Mouse (Mus musculus) cerebellum, postnatal 4 days (tissue): ENCODE measurements around the gene Fignl2.
A peak's percentile ranks its signal among the peaks of the same experiment; 100 is the strongest.

Experiments
- DNase-seq, 2 experiments: peaks; one replicate each; pipeline ENCODE4 v3.0.0; 2022; ENCODE audit warnings: low spot score in 2 of 2, mixed read lengths in 1 of 2

The Fignl2 gene

DNA sequence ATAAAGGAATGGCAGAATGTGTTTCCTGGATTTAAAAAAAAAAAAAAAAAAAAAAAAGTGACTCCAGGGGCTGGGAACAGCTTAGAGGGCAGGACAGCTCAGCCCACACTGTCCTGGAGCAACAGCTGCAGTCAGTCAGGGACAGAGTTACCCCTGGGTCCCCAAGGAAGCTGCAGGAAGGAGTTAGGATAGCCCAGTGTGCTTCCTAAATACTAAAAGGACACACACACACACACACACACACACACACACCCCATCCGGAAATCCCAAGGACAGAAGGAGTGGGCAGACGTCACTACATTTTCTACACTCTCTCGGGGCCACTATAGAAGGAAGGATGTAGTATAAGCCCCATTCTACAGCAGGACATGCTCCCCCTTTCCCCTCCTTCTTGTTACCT is 10.3 kb downstream of the Fignl2 start:
- no peak for DNase-seq

DNA sequence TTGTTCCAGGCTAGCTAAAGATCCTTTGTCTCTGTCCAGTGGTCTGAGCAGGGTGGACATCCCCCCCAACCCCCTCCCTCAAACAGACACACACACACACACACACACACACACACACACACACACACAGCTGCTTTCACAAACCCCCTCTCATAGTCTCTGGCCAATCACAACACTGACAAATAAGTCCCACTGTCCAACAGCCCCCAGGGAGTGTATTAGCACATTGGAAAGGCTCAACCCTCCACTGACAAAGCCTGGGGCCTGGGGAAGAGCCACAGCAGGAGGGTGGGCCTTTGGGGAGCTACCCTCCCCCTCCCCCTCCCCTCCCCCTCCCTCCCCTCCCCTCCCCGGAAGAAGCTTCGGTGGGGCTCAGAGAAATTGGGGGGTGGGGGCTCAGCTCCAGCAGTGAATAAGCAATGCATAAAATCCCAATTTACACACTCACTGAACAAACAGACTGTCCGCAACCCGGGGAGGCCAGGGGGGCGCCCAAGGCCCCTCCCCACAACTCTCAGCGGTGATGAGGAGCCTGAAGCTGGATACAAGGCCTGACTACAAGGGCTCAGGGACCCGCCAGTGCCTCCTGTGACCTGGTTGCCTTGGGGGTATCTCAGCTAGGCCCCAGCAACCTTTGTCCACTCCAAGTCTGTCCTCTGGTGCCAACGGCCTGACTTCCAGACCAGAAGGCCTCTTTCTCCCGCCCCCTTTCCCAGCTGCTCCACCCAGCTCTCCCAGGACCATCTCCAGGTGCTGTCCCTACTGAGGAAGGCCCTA is 11.3 kb downstream of the Fignl2 start:
- no peak for DNase-seq

DNA sequence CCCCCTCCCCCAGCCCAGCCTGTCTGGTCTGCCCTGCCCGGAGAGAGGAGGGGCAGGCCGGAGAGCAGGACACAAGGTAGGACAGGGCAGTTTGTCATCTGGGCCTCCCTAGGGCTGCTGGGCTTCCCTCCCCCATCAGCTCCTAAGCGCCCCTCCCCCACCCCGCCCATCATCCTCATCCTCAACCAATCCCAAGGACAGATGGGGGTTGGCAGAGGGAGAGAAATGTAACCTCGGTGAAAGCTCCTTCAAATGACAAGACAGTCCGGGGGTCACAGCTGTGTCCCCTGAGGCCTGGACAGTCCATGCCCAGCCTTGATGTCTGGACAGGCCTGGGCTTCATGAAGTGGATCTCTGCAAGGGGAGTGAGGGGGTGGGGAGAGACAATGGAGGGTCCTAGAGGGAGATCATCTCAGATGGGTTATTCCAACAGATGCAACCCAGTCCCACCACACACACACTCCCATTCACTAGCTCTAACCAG is 12.0 kb downstream of the Fignl2 start:
- no peak for DNase-seq

DNA sequence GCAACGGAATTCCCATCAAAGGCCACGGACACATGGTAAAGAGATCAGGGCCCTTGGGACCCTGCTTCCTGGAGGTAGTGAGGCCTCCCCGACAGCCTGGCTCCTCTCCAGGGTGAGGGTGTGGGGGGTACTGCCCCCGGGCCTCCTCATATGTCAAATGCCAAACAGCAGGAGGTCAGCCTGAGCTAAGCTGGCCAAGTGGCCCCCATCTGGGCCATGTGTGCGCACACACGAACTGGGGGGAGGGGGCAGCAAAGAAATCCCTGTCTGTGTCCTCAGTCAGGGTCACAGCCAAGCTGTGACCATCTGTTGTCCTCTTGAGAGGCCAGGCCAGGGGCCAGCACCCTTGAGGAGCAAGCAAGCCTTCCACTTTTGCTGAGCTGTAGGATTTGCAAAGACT is 13.3 kb downstream of the Fignl2 start:
- no peak for DNase-seq

DNA sequence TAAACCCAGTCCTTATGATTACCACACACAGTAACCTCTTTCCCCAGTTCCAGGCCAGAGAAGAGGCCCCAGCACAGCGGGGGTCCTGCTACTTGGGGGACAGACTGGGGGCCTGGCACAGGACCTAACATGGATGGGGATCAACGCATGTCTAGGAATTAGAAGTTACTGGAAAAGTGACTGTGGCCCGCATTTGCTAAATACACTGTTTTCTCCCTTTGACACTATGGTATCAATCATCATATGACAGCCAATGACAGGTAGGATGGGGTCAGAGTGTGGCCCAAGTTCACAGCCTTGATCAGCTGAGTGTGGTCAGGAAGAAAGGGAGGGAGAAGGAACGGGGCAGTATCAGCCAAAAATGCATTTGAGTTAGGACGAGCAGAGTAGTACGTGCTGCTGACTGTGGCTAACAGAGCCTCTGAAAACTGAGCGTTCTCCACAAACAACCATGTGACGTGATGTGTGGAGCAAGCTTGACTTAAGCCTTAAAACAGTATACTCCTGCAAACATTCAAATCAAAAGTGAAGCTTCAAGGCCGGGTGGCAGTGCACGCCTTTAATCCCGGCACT is 18.0 kb downstream of the Fignl2 start:
- no peak for DNase-seq

DNA sequence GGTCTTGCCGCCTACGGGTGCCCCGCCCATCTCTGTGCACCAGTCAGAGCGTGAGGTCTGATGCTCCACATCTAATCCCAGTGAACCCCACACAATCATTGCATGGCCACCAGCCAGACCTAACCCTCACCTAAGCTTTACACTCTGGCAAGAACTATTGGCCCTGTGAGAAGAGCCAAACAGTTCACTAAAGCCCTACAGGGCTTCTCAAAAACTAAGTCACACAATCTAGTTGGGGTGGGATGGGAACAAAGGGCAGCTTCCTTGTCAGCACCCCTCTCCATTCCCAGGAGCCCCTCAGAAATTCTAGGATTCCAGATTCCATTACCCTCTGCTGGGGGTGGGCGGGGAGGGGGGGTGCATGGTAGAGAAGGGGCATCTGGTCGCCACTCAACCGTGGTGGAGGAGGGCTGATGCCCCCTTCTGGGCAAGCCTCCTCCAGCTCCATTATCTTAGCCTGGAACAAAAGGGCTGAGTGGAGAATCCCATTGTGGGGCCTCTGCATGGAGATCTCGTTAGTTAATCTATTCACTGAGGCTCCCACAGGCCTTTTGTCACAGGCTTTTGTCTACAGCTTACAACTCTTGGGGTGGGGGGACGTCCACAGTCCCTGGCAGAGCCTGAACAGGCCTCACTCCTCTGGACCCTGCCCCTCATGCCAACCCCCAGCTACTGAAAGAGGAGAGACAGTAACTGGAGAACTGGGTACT is 18.6 kb downstream of the Fignl2 start:
- no peak for DNase-seq

DNA sequence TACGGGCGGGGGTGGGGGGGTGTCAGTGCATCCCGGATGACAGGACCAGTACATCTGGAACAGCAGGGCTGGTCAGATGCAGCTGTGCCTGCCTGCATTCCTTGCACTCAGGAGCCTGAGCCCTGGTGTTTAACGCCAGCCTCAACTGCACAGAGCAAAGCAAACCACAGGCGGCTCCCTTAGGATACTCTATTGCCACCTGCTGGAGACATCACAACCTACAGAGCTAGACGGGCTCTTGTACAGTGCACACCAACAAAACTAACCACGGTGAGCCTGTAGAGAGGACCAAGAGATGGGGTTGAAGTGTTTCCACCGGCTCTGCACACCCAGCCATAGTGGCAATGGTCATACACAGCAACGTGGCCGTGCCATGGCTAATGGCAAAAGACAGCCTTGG is 22.1 kb downstream of the Fignl2 start:
- DNase-seq: peak in 1 of 2 experiments; percentile 43

DNA sequence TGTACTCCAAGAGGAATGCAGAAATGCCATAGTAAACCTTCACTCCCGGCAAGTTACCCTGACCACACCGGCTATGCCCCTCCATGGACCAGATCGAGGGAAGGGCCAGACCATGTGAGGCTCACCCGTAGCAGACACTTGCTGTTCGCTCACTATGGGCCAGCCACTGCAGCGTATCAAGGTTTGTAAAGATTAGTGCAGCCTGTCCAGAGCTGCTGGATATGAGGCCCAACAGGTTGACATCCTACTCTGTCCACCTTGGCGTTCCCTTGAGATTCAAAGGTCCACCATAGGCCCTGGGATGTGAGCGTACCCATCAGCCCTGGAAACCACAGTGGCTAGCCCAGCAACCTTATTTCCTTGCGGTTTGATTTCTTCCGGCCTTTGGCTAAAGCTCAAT is 23.8 kb downstream of the Fignl2 start:
- no peak for DNase-seq

DNA sequence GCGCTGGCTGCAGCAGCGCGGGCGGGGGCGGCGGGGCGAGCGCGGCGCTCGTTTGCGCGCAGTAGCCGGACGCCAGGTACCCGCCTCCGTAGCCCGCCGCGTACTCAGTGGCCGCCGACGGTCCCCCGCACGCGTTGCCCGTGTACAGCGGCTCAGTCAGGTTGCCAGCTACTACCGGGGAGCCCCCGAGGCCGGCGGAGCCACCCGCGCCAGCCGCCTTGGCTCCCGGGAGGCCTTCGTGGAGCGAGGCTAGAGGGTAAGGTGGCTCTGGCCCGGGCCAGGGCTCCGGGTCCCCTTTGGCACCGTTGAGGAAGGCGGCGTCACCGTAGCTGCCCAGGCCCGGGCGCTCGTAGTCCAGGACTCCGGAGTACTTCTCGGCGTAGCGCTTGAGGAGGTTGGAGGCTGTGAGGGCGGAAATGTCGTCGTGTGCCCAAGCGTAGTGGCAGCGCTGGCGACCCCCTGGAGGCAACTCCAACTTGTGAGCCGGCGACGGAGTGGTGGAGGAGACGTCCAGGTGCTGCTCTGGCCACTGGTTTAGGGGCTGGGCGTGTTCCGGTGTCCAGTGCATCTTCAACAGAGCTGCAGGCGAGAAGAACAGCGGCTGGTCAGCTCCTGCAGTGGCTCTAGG is 24.4 kb downstream of the Fignl2 start:
- DNase-seq: no peak

DNA sequence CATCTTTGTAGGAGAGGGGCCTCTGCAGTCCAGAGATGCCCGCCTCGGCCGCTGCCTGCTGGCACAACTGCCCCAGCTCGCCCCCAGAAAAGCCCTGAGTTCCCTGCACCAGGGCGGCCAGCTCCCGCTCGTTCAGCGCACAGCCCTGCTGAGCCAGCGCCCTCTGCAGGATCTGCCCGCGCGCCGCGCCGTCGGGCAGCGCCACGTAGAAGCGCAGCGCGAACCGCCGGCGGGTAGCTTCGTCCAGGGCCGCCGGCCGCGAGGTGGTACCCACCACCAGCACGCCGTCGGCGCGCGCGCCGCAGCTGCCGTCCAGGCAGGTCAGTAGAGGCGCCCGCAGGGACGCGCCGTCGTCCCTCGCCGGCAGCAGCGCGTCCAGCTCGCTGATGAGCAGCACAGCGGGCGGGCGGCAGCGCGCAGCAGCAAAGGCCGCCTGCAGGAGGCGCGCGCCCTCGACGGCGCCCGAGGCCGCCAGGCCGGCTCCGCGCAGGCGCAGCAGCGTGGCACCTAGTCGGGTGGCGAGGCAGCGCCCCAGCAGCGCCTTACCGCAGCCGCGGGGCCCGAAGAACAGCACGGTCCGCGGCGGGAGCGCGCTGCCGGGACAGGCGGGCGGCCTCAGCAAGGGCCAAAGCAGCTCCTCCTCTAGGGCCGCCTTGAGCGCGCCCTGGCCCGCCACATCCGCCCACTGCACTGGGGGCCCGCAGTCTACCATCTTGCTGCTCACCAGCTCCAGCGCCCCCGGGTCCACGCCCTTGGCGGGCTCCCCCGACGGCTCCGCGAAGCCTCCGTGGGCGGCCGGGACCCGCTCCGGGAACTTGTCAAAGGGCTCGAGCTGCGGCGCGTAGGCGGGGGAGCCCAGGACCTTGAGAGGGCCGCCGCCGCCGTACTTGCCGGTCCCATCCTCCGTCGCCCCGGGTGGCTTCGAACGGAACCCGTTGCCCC is 25.5 kb downstream of the Fignl2 start:
- DNase-seq: peak in 1 of 2 experiments; percentile 30

DNA sequence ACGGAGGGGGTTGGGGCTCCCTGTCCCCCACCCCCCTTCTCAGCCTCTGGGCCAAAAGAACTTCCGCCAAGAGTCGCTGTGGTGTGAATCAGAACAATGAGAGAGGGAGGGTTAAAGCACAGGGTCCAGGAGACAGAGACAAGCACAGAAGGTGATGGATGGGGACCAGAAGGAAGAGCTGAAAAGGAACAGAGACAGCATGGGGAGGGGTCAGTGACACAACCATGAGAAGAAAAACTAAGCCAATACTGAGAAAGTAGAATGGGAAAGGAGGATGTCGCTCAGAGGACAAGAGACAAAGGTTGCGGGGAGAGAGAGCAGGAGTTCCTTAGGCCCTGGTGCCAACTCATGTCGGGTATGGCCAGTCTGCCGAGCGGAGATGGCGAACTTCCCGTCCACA is 26.5 kb downstream of the Fignl2 start:
- no peak for DNase-seq

DNA sequence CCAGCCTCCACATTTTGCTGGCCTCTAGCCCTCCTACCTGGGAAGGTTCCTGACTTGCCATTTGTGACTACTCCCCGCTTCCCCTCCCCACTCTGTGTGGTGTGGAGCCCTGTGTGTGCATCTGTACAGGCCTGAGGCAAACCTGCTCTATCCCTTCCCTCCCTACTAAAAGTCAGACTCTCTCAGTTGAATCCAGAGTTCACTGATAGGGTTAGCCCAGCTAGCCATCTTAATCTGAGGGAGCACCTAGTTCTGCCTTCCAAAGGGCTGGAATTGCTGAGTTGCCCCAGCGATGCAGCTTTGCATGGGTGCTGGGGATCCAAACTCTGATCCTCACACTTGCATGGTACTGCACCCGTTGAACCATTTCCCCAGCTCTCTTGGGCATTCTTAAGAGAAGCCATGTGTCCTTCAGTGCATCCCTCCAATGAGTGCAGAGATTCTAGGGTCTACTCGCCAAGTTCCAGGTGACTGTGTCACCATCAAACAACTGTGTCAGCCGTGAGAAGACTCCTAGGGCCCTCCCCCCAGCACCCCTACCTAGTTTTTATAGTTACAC is 29.9 kb downstream of the Fignl2 start:
- no peak for DNase-seq

DNA sequence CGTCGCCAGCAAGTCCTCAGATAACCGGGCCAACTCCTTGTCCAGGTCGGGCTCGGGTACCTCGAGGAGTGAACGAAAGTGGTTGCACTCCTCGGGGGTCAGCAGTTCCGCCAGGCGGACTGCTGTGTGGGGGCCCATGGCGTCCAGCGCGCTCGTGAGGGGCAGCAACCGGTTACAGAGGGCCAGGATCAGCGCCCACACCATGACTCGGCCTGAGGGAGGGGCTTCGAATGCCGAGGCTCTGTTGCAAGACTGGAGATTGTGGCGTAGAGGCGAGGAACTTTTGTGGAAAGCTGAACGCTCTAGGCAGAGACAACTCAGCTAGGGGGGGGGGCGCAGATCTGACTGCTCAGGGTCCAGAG is 31.2 kb downstream of the Fignl2 start, which contains the start of gene Gm47841:
TSS of gene Gm47841 (minus strand) at position 204 of the 362 bp plus-strand sequence.
- no peak for DNase-seq

DNA sequence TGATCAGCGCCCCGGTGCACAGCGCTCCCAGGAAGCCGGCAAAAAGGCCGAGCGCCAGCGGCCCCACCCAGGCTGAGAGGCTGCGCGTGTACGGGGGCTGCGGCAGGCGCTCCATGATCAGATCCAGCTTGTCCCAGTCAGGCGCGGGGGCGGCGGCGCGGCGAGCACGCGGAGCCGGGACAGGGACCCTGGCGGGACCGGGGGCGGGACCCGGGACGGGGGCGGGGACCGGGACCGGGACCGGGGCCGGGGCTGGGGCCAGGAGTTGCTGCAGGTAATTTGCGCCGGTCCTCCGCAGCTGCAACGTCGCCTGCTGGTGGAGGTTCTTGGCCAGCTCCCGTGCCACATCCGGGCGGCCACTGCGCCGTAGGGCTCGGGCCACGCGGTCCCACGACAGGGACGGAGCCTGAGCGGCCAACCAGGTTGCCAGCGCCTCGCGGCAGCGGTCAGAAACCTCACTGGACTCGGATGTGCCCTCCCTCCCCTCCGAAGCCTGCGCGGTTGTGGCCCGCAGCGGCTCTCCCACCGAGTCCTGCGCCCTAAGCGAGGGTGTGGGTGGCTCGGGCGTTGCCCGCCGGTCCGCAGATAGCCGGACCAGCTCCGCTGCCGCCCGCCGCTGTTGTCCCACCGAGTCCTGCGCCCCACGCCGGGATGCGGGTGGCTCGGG is 31.7 kb downstream of the Fignl2 start:
- peak in 1 of 2 experiments; percentile 38 for DNase-seq

DNA sequence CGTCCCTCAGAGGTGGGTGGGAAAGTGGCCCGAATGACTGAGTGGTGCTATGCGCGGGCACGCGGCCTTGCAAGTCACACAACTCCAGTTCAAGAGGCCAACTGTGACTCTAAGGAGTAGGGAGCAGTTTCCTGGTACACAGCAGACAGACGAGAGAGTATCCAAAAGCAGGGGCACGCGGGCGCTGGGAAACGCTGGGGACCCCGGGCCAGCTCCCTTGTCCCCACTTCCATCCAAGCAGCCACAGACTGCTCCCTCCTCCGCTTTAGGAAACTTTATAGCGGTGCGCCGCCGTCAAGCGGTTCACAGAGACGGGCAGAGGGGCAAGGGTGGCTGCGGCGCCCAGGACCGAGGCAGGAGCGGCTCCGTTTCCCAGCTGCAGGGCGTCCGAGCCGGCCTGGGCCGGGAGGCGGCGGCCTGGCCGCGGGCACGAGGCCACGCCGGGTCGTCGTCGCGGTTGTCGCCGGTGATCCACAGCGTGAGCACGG is 32.3 kb downstream of the Fignl2 start:
- DNase-seq: no peak

DNA sequence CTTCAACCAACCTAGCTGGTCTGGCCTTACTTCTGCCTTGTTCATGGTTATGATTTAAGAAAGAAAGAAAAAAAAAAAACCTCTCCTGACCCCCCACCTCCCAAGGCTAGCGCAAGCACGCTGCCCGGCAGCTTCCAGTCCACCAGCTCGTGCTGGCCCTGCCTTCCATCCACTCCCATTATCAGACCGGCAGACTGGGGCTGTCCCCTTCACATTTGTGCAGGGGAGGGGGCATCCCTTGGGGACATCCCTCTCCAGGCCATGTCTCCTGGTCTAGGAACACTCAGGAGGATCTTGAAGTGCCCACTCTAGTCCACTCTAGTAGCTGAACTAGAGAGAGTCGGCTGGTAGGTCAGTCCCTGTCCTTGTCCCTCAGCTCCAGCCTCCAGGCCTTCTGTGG is 33.8 kb downstream of the Fignl2 start:
- no peak for DNase-seq

DNA sequence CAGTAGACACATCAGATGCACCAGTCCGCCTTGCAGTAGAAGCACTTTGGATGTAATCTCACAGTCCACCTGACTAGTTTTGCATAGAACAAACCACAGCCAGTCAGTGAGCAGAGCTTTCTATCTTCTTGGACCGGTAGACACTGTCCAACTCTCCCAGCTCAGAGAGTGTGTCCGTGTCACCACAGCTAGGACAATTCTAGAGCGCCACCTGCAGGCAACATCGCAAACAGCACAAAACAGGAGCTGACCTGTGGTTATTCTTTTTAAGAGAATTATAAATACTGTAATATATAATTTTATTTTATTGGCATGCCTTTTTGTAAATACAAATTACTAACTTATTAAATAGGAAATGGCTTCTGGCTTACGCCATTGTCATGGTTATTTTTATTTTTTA is 35.8 kb downstream of the Fignl2 start:
- peak in 1 of 2 experiments; percentile 71 for DNase-seq

DNA sequence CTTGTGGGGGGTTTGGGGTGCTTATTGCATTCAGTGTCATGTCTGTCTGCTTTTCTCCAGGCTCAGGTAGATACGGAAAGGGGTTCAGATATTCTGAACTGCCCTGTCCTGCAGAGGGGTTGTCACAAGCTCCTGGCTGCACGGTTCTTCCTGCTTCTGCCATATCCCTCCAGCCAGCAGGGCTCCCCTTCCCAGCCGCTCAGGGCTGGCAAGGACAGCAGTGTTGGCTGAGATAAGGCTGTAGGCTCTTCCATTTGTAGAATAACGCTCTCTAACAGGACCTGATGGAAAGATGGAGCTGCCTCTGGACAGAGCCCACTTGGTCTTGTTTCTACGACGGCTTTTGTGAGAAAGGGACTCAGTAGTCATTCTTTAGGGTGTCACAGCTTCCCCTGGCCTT is 36.4 kb downstream of the Fignl2 start:
- no peak for DNase-seq

DNA sequence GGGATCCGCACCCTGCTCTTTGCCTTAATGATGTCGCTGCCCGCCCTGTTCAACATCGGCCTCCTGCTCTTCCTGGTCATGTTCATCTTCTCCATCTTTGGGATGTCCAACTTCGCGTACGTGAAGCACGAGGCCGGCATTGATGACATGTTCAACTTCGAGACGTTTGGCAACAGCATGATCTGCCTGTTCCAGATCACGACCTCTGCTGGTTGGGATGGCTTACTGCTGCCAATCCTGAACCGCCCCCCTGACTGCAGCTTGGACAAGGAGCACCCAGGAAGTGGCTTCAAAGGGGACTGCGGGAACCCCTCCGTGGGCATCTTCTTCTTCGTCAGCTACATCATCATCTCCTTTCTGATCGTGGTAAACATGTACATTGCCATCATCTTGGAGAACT is 38.7 kb downstream of the Fignl2 start:
- no peak for DNase-seq

DNA sequence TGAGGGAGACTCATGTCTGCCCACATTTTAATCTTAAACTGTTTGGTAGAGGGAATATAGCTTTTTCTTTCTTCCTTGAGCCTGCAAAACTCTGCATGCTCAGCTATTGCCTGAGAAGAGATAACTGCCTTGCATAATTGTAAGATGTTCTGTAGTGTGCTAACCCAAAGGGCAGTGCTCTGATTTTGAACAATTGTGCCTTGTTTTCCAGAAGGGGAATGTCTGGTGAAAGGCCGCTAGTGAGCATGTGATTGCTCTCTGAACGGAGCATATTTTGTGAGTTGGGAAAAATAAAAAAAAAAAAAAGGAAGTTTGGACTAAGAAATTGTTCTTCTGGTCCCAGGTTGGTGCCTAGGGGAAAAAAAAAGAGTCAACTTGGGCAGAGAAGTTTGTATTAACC is 49.4 kb downstream of the Fignl2 start:
- DNase-seq: no peak
